Mouse (Mus musculus) kidney, adult 2 months (tissue): ENCODE data around the gene Kctd12b.

Experiments used
- CTCF ChIP-seq: fragments of 200-500 bp; conservative IDR thresholded peaks from 2 replicates; pipeline ENCODE4 v1.5.1; 2011; ENCODE audit warnings: low read depth, mild to moderate bottlenecking, control low read depth, low read length, moderate library complexity, mixed read lengths; ENCODE audit not compliant: insufficient read depth, insufficient read length
- POLR2A ChIP-seq: fragments of 200-500 bp; IDR thresholded peaks from one replicate; pipeline ENCODE4 v1.6.1; 2011; ENCODE audit warnings: low read depth, low read length, control low read depth

GRCm38 (mm10) chrX:153636247-153636646, 59.9 kb downstream of the Kctd12b start:
- no peak for TF ChIP-seq CTCF
- TF ChIP-seq POLR2A = no peak
